Mouse (Mus musculus) A20 (cell line): ENCODE measurements around the gene Luc7l3.
"Not testable (repeated sequence)": the region's sequence is repeated elsewhere in the genome, so short reads cannot be mapped to it uniquely, and the experiment has no call there.

Experiments
- DNase-seq: peaks from one replicate; pipeline ENCODE4 v3.0.0-alpha.2; 2011; ENCODE audit warnings: low read depth, low spot score

Gene Luc7l3

DNA sequence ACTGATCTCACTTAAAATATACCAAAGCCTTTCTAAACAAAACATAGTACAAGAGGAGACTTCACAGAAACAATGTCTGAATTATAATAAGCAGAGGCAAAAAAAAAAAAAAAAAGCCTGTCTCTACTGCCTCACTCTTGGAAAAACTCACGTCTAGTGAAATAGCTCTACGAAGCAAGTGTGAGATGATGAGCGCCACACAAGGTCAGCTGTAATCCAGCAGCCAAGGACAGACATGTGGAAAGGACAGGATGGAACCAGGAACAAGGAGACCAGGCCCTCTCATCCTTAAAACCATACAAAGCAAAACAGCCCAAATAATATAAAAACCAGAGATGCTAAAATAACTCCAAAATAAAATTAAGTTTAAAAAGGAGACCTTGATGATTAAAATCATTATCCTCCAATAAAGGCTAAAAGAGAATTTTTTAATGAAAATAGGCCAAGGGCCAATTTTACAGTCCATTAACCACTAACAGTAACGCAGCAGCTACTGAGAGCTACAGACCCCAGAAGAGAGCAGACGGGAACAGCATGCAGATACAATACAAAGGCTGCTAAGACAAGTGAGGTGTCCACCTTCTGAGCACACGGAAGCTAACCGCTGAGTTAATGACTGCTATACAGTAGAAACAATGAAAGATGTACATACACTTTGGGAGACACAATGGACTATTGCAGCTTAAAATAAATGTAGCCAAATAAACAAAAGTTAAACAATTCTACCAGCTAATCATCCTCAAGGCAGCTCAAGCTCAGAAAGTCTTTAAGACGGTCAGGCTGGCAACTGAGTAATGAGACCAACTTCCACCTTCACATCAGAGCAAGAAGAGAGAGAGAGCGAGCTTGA is 26.6 kb downstream of the Luc7l3 start:
- no peak for DNase-seq

DNA sequence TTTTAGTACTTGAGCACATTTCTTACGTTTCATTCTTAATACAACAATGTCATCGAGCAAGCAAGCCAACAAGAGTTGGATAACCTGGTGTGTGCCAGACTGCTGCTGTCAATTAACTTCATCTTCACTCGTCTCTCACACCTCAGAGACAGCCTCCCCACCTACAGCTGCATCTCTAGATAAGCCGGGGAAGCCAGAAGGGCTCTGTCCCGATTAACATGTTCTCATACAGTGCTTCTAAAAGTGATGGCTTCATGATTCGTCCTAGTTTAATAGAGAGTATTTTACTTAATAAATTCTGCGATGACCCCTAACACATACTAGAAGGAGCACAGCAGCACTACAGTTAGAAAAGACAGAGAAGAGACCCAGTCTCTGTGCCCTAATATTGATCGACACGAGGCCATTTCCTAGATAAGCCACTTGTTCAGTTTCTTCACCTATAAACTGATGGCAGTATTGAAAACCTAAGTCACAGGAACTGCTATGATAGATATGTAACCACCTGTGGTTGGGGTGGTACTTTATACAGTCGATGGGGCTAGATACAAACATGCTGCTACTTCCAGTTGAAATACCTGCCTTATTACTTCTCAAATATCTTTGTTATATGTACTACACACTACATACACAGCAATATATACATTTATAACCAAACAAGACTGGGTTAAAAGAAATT is 31.6 kb downstream of the Luc7l3 start:
- no peak for DNase-seq

DNA sequence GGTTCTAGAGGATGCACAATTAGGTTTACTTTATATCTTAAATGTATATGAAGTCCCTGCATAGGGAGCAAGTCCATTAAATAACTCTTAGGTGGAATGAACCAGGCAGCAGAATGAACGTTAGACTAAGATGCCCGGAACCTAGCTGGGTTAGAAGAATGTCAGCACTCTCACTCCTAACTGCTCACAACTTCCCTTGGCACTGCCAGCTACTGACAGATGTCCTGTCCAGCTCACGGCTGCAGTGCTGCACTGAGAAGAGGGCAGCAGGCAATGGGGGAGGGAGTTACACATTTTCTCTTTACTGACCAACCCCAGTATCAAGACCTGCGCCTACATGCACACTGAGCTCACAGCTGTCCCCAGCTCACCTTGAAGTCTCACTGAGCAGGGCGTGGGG is 34.7 kb downstream of the Luc7l3 start:
- DNase-seq = no peak

DNA sequence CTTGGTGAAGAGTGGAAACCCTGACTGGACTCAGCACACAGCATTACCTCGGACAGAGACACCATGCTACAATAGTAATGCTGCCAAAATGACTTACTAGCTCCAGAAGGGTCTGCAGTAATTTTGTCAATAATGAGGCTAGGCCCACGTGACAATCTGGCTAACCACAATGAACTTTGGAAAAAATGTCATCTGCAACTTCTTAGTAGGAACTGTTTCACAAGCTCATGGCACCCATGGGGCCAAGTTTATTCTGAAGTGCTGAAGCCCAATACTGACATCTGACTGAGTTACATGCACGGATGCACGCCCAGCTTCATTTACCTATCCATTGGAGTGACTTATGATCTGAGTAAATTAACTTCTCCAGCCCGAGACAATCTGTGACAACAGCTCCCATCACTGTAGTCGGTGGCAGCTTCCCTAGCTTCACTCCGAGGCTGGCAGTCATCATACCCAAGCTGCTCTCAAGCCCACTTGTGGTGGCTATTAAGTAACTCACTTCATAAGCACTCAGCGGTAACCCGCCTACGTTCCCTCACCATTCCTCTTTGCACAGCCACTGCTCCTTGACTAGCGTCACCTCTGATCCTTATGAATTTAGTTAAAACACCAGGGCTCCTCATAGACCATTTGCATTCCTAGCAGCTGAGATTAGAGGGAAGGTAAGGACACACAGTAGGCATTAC is 35.8 kb downstream of the Luc7l3 start:
- no peak for DNase-seq

DNA sequence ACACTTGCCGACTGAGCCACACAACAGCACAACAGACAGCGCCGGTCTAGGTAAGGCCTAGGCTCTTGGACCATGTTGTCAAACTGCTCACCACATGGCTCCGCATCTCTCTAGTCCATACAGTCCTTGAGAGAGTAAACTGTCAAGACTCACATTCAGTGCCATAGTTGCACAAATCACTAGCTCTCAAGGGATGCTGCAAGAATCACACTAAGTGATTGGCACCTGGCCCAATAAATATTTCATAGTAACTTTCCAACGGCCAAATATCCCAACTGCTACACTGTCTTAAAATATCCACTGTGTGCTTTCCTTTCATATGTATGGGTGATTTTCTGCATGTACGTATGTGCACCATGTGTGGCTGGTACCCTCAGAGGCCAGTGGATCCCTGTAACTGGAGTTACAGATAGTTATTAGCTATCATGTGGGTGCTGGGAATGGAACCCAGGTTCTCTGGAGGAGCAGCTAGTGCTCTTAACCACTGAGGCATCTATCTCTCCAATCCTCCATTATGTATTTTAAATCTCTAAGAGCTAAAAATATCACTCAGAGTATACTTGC is 38.2 kb downstream of the Luc7l3 start:
- DNase-seq = no peak

DNA sequence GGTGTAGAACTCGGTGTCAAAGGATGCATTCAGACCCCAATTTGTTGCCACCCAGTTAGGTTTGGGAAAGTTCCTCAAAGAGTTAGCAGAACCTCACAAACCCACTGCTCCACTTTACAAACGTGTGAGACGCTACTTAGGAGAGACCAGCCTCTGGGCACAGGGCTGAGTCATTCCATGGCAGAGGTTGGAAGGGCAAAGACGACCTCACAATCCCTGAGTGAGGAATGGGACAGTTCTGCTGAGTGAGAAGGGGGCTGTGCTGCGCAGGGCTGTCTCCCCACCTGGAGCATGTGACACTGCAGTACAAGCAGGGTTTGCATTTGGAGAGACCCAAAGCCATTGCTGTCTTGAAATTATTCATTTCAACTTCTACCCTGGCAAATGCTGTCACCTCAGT is 39.5 kb downstream of the Luc7l3 start:
- DNase-seq = no peak

DNA sequence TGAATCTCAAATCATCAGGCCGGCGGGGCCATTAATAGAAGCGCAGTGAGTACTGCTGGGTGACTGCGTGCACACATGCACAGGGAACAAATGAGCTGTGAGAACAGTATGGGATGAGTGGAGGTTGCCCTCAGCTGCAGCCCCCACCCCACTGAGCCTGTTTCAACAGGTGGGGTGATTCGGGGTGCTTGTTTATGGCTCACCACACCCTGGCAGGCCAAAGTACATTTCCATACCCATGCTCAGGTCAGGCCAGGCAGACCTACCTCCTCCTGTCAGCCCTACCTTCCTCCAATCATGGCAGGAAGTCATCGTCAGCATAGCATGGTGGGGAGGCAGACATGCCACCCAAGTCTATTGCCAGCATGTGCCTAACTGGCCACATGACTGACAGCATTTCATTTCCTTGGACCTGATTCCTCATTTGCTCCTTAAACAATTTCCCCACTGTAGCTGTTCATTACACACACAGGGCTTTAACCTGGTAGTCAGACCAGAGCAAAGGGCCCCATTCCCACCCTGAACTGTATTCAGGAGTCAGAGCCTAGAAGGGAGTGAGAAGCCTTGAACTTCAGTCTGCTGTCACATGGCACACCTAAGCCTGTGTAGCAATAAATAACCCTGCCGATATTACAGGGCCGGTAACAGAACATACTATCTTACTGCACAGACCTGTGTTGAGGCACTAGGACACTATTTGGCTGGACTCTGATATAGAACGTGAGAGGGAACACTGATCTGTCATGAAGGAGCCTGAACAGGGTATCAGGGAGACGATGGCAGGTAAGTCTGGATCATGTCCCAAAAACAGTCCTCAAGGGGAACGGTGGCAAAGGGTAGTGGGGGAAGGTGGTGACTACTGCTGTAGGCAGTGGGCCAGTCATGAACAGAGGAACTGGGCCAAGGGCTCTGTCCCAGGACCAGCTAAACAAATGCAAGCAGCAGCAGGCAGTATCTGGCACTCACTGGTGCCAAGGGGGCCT is 40.3 kb downstream of the Luc7l3 start, which contains the start of gene Gm21885:
Gene Gm21885 (plus strand): TSS at position 675 of the 983 bp plus-strand sequence.
- DNase-seq = no peak

DNA sequence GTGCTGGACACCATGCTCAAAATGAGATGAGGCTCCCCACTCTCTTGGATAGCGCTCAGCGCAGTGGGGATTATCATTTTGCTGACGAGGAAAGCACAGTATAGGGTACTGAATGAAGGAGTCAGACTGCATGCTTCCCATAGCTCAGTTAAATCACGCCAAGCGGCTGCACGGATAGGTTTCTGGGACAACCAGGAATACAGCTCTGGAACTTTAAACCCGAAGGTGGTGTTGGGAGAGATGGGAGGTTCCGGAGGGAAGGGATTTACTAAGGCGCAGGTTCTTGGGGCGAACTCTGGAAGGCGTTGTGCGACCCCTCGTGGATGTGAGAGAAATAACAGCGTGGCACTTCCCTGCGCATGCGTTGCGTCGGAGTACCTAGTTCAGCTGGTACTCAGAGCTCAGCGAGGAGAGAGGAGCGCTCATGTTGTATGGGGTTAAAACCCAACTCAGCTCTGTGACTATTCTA is 44.9 kb downstream of the Luc7l3 start:
- DNase-seq = peak; percentile 88

DNA sequence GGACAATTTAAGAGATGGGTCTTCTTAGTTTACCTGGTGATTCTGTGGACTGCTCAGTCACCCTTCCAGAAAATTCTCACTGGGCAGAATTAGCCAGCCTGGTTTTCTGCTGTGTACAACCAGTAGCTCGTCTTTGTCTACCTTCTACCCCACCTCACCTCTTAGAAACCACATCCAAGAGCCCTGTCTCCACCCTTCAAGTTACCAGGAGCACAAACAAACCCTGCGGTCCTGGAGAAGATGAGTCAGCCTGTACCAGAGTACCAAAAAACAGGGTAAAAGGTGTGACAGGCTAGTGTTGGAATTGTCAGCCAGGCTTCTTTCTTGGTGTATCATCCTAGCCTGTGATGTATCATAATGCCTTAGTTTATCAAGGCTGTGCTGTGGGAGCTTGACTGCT is 46.1 kb downstream of the Luc7l3 start:
- DNase-seq = no peak

DNA sequence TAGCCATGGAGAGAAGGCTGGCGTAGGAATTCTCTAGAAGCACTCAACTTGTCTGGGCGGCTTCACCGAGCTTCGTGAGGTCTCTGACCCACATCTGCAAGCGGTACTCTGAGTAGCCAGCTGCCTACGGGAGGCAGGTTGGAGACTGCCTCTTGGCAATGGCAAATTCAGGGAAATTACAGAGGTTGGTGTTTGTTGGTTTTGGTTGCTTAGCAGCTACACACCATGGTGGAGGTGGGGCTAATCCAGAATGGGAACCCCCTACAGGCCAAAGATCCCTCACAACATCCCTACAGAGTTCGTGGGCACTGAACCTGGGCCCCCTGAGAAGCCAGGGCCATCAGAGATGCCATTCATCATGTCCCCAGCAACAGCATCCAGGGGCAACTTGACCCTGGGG is 46.6 kb downstream of the Luc7l3 start:
- no peak for DNase-seq

DNA sequence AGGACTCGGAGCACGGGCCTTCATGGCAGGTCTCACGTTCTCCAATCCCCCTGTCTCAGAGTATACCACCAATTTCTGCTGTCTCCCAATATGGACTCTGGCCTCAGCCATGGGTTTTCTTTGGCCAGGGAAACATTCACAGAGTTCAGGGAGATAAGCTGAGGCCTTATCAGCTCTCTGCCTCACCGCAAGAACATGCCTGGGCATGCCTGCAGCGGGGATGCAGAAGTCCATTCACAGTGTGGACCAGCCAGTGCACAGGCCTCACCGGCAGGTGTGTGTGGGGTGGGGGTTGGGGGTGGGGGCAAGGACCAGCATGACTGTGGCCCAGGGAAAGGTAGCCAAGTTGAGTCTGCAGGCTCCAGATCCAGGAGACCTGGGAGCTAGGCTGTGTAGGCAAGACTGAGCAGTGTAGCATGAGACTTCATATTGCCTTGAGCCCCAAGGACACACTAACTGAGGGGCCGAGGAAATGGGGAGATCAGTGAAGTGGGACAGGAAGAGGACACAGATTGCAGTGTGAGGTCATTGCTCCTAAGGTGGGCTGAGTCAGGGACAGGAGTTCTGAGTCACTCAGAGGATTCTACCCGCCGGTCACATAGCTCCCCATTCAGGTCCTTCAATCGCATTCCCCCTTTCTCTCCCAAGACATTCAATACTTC is 47.5 kb downstream of the Luc7l3 start:
- no peak for DNase-seq

DNA sequence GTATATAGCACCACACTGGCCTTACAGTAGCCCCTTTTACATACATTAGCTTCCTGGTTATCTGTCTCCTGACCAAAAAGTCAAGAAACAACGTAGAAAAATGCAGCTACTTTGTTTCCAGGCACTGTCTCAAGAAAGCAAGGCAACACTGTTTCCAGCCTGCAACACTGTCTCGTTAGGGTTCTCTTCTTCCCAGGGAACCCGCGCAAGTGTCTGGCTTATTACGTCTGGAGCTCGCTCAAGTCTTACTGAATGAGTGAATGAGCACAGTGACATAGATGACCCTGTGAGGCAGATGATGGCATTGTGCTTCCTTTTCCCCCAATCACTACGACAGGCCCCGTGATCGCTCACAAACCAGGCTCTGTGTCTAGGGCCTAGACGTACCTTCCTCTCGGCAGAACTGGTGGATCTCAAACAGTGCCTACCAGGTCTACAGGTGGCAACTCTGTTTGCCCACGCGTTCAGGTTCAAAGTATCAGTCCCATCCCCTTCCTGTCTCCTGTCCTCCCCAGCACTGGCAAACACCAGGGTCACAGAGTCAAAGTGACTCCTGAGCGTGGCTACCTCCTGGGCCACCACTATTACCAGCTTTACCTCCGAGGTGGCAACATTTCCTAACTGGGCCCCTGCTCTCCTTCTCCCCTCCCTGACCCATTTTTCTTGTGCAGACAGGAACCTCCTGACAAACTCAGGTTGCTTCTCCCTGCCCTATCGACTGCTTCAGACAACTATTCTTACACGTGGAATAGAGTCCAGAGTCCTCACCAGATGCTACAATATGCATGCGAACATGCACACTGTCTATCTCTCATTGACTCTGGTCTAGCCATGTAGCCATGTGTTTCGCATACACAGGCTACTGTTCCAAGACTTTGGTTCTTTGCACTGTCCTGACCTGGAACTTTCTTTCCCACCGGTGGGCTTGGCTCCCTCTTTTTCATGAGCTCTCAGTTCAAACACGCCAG is 48.5 kb downstream of the Luc7l3 start:
- DNase-seq = no peak

DNA sequence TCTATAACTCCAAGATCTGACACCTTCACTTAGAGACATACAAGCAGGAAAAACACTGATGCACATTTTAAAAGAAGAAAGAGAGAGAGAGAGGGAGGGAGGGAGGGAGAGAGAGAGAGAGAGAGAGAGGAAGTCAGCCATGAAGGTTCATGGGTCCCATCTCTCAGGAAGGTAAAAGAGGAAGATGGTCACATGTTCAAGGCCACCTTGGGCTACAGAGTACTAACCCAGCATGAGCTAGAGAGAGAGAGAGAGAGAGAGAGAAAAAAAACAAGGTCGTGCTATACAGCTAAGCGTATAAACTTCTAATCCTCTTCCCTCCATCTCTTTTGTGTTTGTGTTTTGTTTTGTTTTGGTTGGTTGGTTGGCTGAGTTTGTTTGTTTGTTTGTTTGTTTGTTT is 50.8 kb downstream of the Luc7l3 start:
- DNase-seq = no peak

DNA sequence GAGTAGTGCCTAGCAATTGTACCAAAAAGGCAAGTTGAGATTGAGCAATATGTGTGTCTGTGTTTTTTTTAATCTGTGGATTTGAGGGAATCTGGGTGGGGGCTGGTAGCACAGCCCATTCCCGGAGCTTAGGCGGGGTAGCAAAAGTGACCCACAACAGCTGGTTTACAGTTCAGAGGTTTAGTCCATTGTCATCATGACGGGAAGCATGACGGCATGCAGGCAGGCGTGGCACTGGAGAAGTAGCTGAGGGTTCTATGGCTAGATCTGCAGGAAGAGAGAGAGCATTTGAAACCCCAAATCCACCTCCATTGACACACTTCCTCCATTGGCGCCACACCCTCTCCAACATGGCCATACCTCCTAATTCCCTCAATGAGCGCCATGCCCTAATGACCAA is 51.9 kb downstream of the Luc7l3 start:
- no peak for DNase-seq

DNA sequence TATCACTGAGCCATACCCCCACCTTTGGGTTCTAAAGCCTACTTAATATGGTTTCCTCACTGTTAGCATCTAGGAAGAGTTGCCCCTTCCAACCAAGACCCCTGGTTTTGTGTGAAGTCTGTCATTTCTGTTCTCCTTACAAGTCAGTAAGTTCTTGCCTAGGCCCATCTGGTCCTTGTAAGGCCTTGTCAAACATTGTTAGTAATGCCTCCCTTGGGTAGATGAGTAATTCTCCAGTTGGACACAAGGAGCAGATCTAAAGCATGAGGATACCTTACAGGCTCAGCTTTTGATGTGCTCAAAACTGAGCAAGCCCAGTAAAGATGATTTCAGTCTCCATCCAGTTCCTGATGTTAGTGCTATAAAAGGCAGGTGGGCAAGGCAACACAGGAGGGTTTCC is 53.0 kb downstream of the Luc7l3 start:
- DNase-seq = no peak

DNA sequence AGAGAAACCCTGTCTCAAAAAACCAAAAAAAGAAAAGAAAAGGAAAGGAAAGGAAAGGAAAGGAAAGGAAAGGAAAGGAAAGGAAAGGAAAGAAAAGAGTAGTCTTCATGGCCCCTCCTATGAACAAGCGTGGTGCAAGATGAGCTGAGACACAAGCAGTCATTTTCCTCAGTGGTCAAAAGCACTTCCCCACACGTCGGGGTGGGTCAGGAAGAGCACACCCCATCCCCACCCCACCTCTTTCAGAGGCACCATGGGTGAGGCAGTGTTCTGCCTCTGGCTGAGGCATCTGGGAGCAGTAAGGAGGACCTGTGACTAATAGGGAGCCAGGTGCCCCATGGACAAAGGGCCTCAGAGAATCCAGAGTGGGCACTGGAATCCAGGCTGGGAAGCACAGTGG is 55.6 kb downstream of the Luc7l3 start:
- DNase-seq = not testable (repeated sequence)

DNA sequence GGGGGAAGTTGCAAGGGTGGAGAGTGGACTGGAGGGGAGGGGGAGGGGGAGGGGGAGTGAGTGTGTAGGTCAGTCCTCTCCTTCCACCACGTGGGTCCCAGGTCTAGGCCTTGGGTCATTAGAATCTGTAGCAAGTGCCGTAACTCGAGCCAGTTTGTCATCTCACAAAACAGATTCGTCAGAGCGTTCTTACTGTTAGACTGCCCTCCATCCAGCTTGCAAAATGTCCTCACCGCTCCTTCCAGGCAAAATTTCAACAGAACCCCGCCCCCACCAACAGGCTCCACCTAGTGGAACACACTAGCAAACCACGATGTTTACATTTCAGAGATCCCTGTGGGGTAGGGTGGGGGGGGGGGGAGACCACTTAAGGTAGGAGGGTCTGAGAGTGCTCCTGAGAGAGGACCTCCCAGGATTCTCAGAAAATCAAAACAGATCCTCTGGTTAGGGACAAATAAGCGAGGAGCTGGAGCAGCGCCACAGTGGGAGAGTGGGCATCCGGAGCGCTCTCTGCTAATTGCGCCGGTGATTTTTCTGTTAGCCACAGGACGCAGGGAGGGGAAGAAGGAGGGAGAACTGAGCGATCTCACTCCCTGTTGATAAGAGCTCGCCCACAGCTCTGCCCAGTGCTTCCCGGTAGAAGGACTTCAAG is 56.5 kb downstream of the Luc7l3 start:
- no peak for DNase-seq

DNA sequence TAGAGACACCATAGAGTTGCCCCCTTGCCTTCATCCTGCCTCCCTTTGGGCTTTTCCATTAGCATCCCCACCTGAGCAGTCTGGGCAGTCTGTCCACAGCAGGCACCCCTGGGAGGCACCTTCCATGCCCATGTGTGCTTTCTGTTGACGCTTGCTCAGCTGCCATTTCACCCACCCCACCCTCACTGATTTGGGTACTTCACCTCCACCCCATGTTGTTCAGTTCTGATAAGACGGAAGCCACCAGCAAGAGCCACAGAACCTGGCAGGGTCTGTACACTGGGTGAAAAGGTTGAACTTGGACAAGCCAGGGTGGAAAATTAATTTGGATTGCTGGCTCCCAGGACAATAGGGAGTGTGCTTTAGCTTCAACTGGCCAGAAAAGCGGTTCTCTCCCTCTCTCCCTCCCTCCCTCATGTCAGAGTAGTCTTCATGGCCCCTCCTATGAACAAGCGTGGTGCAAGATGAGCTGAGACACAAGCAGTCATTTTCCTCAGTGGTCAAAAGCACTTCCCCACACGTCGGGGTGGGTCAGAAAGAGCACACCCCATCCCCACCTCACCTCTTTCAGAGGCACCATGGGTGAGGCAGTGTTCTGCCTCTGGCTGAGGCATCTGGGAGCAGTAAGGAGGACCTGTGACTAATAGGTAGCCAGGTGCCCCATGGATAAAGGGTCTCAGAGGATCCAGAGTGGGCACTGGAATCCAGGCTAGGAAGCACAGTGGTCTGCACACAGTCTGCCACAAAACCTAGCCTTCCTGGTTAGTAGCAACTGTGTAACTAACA is 60.0 kb downstream of the Luc7l3 start:
- no peak for DNase-seq
